Mouse (Mus musculus): ENCODE data around the gene Cish. TPM values are rescaled to one million over a fixed set of nuclear protein-coding genes. Genes with fewer than 3 reads are reported as not detected.

Gene Cish
- total and polyA plus RNA-seq, 3 experiments, result 10.0 to 24.5 TPM; not detected in 1

DNA sequence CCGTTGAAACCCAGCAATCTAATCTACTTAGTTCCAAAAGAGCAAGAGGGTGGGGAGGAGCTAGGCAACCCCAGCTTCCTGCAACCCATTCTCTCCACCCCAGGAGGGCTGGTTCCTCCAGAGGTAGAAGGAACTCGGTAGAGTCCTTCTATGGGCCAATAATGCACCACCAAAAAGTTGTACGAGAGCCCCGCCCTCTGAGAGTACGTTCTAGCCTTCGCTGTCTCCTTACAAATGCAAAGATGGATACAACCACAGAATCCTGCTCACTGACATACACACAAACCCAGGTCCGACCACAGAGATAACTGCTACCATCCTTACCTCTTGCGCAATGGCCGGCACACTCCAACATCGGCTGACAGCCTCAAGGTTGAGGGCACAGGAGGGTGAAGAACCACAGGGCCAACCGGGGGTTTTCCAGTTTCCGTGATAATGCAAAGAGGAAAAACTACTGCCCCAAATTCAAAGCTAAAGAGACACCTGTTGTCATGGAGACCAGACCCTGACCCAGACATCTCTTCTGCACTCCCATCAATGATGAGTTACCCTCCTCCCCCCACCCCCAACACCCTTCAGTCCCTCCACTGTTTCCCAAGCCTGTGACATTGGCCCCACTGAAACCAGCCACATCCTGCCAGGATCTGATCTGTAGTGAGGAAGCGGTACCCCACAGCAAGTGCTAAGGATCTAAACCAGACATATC, 15.4 kb upstream of the Cish start:
- TF ChIP-seq NELFE (IDR thresholded peaks at IDR 0.05; ENCODE audit: low read depth, low read length) (peak; percentile 1; the same call in 1 of the 2 replicates), EP300 (IDR thresholded peaks at IDR 0.05; ENCODE audit: low read depth in 1 of 2, low read length in 2 of 2) (peak in 1 of 2 experiments; percentile 21; a peak in 1 of 4 replicates), ELF1 (IDR thresholded peaks at IDR 0.05; ENCODE audit: low read depth, low read length) (peak; percentile 54; the same call in 1 of the 2 replicates), MAX (IDR thresholded peaks at IDR 0.05; ENCODE audit: low read length) (no peak), MAZ (IDR thresholded peaks at IDR 0.05; ENCODE audit: low read depth, low read length) (0 out of 2 replicates have a peak, but pooled peaks have one; percentile 44), SIN3A (IDR thresholded peaks at IDR 0.05; ENCODE audit: low read length) (0 out of 2 replicates have a peak, but pooled peaks have one; percentile 43), HCFC1 (IDR thresholded peaks at IDR 0.05; ENCODE audit: low read depth, low read length) (peak; percentile 47; the same call in 1 of the 2 replicates), SMC3 (IDR thresholded peaks at IDR 0.05; ENCODE audit: low read depth, low read length) (no peak), TBP (IDR thresholded peaks at IDR 0.05; ENCODE audit: low read depth, low read length) (peak; percentile 40; the same call in 1 of the 2 replicates), ETS1 (IDR thresholded peaks at IDR 0.05; ENCODE audit: low read depth, low read length) (peak; percentile 13; the same call in 1 of the 2 replicates), MXI1 (IDR thresholded peaks at IDR 0.05; ENCODE audit: low read depth, low read length) (peak; percentile 46; the same call in 1 of the 2 replicates)
- DNase-seq (ENCODE audit: low read depth, low spot score), result peak; percentile 90
- peak overlapping the region; percentile 60 for H3K9ac ChIP-seq (ENCODE audit: control insufficient read depth, low read depth, low read length, poor library complexity, severe bottlenecking)
- H3K4me3 ChIP-seq (ENCODE audit: control insufficient read depth in 1 of 2, insufficient read depth in 1 of 2, low read depth in 2 of 2, low read length in 2 of 2), result peak overlapping the region; percentile 52 to 70
- H3K4me1 ChIP-seq (ENCODE audit: control insufficient read depth in 1 of 2, insufficient read depth in 2 of 2, low read length in 2 of 2), result peaks cover 15 to 36% of the 10 kb centered on the region in 2 experiments
- peak overlapping the region; percentile 86 for H3K27ac ChIP-seq (ENCODE audit: control insufficient read depth, low read depth, low read length)
- no peaks in the 10 kb centered on the region for H3K9me3 ChIP-seq (replicated peaks; ENCODE audit: insufficient read depth, low read length)
- no peaks in the 10 kb centered on the region for H3K27me3 ChIP-seq (ENCODE audit: control insufficient read depth in 1 of 2, insufficient read depth in 2 of 2, low read length in 2 of 2)
- no peaks in the 10 kb centered on the region for H3K79me2 ChIP-seq (ENCODE audit: control insufficient read depth, insufficient read depth, low read length, poor library complexity)
- H3K36me3 ChIP-seq (ENCODE audit: control insufficient read depth in 1 of 2, insufficient read depth in 2 of 2, low read length in 2 of 2), result peaks cover 0 to 19% of the 10 kb centered on the region in 2 experiments; a peak in 3 of 4 replicates

- Histone ChIP-seq H3K4me1 (ENCODE audit: control insufficient read depth in 1 of 2, insufficient read depth in 2 of 2, low read length in 2 of 2) (peaks cover 16 to 45% of the 10 kb centered on the region in 2 experiments), H3K79me2 (ENCODE audit: control insufficient read depth, insufficient read depth, low read length, poor library complexity) (no peaks in the 10 kb centered on the region), H3K36me3 (ENCODE audit: control insufficient read depth in 1 of 2, insufficient read depth in 2 of 2, low read length in 2 of 2) (peaks cover 0 to 23% of the 10 kb centered on the region in 2 experiments; a peak in 3 of 4 replicates), H3K9ac (ENCODE audit: control insufficient read depth, low read depth, low read length, poor library complexity, severe bottlenecking) (no peak overlapping the region), H3K4me3 (ENCODE audit: control insufficient read depth in 1 of 2, insufficient read depth in 1 of 2, low read depth in 2 of 2, low read length in 2 of 2) (no peak overlapping the region), H3K27ac (ENCODE audit: control insufficient read depth, low read depth, low read length) (no peak overlapping the region), H3K27me3 (ENCODE audit: control insufficient read depth in 1 of 2, insufficient read depth in 2 of 2, low read length in 2 of 2) (no peaks in the 10 kb centered on the region), H3K9me3 (replicated peaks; ENCODE audit: insufficient read depth, low read length) (no peaks in the 10 kb centered on the region)
- TF ChIP-seq GABPA (IDR thresholded peaks at IDR 0.05; ENCODE audit: low read depth, low read length) (no peak), GATA1 (IDR thresholded peaks at IDR 0.05; ENCODE audit: low read depth, low read length) (no peak), CHD1 (IDR thresholded peaks at IDR 0.05; ENCODE audit: low read depth, low read length) (no peak), JUND (IDR thresholded peaks at IDR 0.05; ENCODE audit: low read depth, low read length) (no peak), MAX (IDR thresholded peaks at IDR 0.05; ENCODE audit: low read length) (no peak)
- DNase-seq (ENCODE audit: low read depth, low spot score), result peak; percentile 30
Measured at GRCm38 (mm10) chr9:107281241-107281987, 14.4 kb upstream of the Cish start.
